Mouse (Mus musculus): Measurements from ENCODE around the gene Sbf1. TPM values are rescaled to one million over a fixed set of nuclear protein-coding genes. Genes with fewer than 3 reads are reported as not detected.

The Sbf1 gene
- total RNA-seq, 2 experiments from 2014 or later, result 11.2 to 39.6 TPM

DNA sequence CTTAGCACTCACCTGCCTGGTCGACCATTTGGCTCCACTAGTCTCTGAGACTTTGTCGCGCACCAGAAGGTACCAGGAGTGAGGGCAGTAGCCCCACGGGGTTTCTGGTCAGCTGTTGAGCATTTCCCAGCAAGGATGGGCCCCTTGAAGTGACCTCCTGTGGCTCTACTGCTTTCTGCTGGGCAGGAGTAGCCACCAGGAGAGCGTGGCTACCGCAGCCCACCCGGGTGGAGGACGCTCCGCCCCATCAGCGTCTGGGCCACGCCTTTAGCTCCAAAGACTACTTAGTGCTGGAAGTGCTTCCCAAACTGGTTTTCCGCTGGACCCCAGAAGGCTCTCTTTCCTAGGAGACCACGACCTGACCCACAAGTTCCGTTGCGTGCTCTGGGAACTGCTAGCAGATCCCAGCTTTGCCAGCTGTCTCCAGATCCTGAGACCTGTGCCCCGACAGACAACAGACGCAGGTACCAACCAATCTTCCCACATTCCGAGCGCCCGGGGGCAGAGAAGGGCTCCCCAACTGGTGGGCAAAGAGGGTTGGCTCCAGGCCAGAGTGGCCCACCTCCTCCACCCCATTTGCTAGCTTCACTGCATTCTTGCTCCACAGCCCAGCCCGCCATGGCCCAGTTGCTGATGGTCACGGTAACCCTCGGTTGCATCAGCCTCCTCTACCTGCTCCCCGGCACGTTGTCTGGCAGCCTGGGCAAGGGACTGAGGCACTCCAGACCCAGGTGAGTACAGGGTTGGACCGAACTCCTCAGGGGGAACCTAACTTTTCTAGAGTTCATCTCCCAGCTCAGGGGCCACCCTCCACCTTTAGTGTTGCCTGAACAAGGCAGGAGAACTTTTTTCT, 7.8 kb upstream of the Sbf1 start, which contains the start of gene Adm2:
Gene Adm2 (plus strand): TSS at position 51 of the 853 bp plus-strand sequence.
- ATAC-seq (replicated peaks; ENCODE audit: low FRiP score, poor library complexity, severe bottlenecking), result no peak

DNA sequence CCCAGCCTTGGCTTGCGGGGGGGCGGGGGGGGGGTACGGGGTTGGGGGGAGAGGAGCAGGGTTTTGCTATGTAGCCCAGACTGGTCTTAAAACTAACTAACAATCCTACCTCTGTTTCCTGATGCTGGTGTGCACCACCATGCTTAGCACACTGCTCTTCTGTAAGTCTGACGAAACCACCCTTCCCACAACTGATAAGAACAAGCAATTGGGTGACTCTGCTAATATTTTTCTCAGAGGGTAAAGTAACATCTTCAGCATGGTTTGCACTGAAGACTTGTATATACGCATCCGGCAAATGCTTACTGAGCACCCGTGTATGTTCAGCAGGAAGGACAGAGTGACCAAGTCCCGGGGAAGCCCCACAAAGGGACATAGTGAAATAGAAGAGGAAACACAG, 6.2 kb upstream of the Sbf1 start:
- no peak for ATAC-seq (replicated peaks; ENCODE audit: low FRiP score, poor library complexity, severe bottlenecking)

DNA sequence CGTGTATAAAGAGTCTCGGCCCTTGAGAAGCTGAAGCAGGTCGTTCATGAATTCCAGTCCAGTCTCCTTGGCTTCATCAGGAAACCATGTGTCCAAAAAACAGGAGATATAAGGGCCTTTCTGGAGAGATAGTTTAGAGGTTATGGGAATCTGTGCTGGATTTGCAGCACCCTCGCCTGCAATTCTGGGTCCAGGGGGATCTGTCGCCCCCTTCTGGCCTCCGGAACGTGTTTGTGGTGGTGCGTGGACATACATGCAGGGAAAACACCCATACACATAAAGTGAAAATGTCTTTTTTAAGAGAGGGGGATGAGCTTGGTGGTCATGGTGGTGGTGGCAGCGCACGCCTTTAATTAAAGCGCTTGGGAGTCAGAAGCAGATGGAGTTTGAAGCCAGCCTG, 1.0 kb upstream of the Sbf1 start:
- ATAC-seq (replicated peaks; ENCODE audit: low FRiP score, poor library complexity, severe bottlenecking), result no peak

DNA sequence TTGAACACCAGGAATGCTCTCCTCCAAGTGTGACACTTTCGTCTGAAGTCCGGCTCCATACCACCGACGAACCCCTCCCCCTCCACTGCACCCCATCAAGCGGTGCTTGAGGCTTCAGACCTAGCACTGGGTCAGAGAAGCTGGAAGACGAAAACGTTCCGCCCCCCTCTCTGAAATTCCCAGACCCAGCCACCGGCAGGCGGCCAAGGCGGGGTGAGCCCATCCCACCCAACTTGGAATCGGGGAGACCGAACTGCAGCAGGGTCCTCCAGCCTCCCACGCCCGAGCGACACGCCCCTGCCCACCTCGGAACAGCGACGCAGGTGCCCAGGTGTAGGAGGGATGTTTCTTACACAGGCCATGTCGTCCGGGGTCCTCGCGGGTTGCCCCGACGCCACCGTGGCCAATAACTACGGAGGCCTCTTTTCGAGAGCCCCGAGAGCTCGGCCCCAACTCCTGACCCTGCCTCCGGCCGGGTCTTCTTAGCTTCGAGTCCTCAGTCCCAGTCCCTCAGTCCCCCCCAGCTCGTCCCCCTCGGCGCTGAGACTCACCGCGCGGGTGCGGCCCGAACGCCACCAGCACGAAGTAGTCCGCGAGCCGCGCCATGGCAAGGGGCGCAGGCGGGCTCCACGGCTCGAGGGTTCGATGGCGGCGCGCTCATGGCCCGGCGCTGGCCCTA, 461 bp downstream of the Sbf1 start:
- ATAC-seq (replicated peaks; ENCODE audit: low FRiP score, poor library complexity, severe bottlenecking), result peak; percentile 17; the same call in 1 of the 2 replicates

DNA sequence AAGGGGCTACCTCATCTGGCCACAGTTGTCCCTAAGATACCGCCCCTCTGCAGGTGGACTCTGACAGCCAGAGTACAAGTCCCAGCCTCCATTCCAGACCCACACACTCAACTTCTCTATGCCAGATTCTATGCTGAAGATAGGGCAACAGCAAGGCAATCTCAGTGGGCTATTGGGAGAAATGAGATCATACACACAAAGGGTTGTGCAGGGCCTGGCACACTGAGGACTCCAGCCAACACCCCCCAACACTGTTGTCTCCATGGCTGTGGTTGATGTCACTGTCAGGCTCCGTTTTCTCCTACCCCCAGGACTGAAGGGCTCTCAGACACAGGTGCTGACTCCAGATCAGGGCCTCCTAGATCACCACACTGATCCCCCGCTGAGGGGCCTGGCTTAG, 1.0 kb downstream of the Sbf1 start:
- ATAC-seq (replicated peaks; ENCODE audit: low FRiP score, poor library complexity, severe bottlenecking), result 0 out of 2 replicates have a peak, but pooled peaks have one; percentile 7

DNA sequence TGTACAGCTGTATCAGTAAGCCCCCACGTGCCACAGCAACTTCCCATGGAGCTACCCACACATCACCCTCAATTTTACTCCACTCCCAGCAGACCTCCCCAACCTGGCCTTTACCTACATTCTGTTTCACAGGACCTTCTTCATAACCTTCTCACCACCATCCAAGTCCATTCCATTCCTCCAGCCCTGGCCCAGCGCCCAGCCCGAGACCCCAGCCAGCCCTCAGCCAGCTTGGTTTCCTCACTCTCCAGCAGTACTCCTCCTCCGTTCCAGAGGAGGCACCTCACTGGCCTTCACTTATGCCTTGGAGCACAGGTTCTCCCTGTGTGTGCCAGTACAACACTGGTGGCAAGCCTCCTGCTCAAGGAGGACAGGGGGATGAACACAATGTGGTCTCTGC, 1.8 kb downstream of the Sbf1 start:
- no peak for ATAC-seq (replicated peaks; ENCODE audit: low FRiP score, poor library complexity, severe bottlenecking)

DNA sequence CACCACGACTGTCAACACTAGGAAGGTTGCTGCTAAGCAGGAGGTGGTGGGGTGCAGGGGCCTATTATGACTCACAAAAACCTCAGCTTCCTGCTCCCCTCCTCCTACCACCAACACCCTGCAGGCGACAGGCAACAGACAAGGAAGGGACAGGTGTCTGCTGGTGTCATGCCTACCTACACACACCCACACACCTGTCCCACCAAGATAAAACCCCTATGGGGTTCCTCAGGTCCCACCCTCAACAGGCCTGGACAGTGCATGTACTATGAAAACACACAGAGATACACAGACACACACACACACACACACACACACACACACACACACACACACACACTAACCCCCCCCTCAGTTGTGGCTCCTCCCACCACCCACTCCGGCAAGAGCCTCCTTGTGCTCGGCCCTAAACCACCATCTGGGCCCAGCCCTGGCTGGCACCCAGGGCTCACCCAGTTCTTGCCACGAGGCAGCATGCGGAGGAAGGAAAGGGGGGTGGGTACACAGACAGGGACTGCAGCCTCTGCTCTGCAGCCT, 5.1 kb downstream of the Sbf1 start:
- ATAC-seq (replicated peaks; ENCODE audit: low FRiP score, poor library complexity, severe bottlenecking), result no peak

DNA sequence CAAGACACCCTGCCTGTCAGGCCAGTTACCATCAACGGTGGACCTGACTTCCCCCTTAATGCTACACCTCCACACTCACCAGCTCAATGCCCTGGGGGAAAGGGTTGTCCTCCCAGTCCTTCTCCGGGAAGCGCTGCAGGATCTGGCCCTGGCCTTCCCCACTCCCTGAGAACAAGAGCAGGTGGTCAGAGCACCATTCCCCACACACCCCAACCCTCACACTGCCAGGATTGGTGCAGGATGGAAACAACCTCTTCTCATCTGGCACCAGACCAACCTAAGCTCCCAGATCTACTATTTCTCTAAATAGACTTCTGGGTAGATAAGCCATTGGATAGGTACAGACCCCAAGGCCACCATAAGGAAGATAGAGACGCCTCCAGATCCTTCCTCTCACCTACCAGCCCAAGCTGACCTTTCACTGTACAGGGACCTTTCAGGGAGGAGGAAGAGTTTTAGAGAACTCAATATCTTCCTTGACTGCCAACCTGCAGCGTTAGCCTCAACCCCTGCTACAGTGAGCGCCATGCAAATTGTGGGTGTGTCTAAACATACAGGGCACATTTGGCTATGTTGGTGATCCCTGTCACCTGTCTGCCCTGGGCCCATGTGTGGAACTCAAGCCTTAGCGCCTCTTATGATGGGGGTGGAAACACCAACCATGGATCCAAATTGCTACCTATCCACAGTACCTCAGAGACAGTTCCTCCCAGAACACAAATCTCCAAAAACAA, 6.5 kb downstream of the Sbf1 start:
- ATAC-seq (replicated peaks; ENCODE audit: low FRiP score, poor library complexity, severe bottlenecking), result no peak

DNA sequence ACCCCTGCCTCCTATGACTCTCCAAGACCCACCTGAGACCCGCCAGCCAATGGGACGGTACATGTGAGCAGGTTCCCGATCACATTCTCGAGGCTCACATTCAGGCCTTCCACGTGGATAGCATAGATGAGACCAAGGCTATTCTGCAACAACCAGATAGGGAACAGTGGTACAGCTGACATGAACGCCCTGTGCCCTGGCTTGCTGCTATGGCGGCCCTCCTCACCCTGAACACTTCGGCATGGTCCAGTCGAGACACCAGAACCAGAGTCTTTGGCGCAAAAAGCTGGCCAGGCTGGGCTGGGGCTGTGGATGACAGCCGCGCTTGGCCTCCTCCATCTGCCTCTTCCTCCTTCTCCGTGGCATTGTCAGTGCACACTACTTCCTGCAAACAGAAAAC, 7.7 kb downstream of the Sbf1 start:
- no peak for ATAC-seq (replicated peaks; ENCODE audit: low FRiP score, poor library complexity, severe bottlenecking)

DNA sequence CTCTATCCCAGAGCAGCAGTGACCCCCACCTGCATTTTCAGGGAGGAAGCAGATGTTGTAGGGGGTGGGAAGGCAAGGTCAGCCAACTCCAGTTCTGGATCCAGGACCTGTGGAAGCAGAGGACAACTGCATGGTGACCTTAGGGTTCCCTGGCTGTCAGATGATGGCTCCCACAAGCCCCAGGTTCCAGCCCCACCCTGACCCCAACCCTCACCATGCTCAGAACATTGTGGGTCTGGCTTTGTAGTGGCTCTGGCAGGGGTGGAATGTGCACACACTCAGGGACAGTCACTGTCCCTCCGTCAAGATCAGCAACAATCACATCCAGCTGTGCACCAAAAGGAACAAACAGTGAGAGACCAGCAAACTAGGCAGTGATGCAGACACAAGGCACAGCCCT, 9.1 kb downstream of the Sbf1 start:
- no peak for ATAC-seq (replicated peaks; ENCODE audit: low FRiP score, poor library complexity, severe bottlenecking)

DNA sequence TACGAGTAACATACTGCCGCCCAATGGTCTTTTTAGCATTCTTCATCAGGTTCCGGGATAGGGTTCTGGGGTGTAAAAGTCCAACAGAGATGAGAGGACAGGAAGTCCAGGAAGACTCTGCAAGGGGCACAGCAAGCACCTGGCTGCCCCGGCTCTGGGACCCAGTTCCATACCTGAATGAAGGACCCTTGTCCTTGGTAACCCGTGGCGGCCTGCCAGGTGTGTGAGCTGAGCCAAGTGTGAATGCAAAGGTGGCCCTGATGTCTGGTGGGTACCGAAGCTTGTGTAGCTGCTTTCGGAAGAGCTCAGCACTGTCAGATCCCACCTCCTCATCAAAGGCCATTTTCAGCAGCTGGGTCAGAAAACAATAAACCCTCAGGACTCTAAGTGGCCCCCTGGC, 14.5 kb downstream of the Sbf1 start:
- no peak for ATAC-seq (replicated peaks; ENCODE audit: low FRiP score, poor library complexity, severe bottlenecking)

DNA sequence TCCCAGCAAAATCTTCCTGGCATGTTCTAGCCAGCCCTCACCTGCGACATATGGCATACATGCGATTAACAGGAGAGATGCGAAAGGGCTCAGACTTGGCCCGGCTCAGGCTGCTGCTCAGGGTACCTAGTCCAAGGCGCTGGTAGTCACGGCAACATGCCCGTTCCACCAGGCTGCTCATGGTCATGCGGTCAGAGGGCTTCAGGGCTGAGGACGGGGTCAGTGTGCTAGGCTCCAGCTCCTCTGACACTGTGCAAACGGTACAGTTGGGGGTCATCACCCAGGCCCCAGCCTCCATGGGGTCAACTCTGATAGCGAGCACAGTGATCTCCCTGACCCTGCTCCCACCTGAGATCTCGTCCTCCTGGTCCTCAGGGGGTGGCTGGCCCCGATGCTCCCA, 14.9 kb downstream of the Sbf1 start:
- ATAC-seq (replicated peaks; ENCODE audit: low FRiP score, poor library complexity, severe bottlenecking), result no peak

DNA sequence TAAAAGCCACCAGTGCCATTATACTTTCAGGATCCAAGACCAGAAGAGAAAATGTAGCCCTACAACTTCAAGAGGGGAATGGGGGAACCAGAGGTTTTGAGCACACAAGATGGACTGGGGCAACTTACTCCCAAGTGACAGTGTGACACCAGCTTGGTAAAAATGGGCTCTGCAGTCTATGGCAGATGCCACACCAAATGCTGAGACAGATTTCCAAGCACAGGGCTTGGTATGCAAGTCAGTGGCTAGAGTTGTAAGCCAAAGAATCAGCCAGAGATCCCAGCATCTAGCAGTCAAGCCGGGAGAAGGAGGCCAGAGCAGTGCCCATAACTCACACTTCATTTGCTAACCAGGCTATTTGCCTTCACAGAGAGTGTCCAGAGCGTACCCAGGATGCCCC, 17.4 kb downstream of the Sbf1 start:
- no peak for ATAC-seq (replicated peaks; ENCODE audit: low FRiP score, poor library complexity, severe bottlenecking)

DNA sequence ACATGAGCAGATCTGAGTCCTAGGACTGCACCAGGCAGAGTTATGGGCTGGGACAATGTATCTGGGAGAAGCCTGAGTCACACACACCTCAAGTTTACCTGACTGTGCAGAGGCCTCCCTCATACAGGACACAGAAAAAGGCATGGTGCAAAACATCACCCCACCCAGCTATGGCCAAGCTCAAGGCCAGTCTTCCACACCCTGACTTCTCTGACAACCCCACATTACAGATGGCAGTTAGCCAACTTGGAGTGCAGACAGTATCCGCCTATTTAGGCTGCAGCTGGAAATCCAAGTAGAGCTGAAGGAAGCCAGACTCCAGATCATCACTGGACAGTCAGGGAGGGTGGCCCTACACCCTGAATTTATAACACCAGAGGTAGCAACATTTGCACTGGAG, 18.6 kb downstream of the Sbf1 start:
- ATAC-seq (replicated peaks; ENCODE audit: low FRiP score, poor library complexity, severe bottlenecking), result no peak

DNA sequence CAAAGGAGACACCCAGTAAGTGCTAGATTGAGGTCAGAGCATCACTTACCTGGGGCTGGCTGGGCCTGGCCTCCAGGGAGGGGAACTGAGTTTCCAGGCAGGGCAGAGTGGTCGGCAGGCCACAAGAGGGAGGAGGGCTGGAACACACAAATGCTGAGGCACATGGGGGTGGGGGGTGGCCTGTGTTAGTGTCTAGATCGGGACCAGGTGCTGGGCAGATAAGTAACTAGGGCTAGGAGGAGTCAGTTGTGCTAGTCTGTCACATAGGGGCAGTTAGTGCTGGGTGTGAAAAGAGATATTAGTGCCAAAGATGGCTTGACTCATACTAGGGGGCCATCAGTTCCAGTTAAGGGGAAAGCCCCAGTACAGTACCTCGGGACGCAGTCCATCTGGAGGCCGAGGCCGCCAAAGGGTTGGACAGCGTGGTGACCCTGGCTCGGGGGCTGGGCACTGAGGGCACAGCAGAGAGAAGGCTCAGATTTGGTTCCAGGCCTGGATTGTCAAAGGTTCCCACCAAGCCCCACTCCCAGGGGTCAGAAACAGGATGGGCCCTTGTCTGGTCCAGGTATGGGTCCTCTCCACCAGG, 19.4 kb downstream of the Sbf1 start:
- ATAC-seq (replicated peaks; ENCODE audit: low FRiP score, poor library complexity, severe bottlenecking), result no peak

DNA sequence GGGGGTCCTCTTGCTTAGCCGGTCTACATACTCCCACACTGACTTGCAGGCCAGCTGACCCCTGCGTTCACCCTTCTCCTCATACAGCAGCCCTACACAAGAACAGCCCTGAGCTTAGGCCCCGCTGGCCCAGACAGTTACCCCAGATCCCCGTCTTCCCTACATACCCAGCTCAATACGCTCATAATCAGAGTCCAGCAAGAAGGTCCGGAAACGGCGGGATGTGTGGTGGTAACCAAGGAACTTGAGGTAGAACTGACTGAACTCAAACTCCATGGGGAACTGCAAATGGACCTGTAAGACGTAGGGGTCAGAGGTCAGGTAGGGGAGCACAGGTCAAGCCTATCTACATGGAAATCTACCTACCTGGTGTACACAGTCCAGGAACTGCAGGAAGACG, 21.3 kb downstream of the Sbf1 start:
- no peak for ATAC-seq (replicated peaks; ENCODE audit: low FRiP score, poor library complexity, severe bottlenecking)

DNA sequence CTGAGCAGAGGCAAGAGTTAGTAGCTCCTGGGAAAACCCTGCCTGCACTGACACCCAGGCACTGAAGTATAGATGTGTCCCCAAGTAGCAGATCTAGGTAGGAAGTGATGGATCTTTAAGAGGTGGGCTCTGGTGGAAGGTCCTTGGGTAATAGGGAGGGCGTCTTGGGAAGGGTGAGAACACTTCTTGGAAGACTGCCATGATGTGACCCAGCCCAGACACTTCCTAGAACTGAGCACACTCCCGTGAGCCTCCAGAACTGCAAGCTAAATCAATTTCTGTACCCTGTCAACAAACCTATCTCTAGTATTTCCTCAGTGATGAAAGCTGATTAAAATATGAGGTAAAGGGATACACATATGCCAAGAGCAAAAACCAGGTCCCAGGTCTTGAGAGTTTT, 22.3 kb downstream of the Sbf1 start:
- no peak for ATAC-seq (replicated peaks; ENCODE audit: low FRiP score, poor library complexity, severe bottlenecking)

DNA sequence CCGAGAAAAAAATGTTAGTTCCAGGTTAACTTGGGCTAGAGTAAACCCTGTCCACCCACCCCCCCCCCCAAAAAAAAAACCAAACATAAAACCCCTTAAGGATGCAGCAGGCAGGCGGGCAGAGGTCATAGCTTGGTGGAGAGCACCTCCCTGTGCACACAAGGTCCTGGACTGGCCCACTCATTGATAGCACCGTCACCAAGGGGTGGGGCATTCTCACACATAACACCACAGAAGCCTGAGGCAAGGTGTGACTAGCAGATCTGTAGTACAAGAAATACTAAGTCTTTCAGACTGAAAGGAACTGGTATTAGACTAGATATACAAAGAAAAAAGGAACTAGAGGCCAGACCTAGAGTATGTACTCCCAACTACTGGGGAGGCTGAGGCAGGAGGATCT, 23.6 kb downstream of the Sbf1 start:
- ATAC-seq (replicated peaks; ENCODE audit: low FRiP score, poor library complexity, severe bottlenecking), result no peak

DNA sequence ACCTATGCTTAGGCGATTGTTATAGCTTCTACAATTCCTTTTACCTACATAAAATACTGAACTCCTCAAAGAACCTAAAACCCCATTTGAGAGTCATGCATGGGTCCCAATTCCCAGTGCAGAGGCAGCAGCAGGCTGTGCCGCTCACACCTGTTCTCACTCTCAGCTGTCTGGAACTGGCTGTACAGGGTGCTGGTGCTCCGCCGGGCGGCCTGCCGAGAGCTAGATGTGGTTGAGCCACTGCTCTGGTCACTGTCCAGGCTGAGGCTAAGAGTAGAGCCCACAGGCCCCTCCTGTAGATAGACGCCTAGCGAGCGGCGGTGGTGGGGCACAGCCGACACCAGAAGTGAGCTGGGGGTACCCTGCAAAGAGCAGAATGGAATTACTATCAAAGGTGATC, 25.7 kb downstream of the Sbf1 start:
- no peak for ATAC-seq (replicated peaks; ENCODE audit: low FRiP score, poor library complexity, severe bottlenecking)

DNA sequence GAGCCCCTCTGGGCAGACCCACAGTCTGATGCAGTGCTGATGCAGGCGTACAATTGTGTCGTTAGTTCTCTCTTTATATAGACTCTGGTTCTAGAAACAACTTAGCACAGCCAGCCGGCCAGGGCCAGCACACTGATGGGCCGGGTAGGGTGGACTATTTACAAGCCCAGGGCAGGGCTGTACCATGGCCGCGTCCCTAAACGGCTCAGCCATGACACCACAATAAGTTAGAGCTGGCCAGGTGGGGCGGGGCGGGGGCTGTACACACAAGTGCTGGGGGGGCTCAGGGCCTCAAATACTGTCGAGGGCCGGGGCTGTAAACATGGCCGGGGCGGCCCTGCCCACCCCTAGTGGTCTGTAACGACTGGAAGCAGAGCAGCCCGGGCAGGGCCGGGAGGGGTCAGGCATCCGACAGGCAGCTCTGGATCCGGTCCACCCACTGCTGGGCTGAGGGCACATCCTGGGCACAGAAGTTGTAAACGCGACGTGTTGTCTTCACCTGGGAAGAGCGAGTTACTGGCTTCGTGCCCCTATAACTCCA, 26.8 kb downstream of the Sbf1 start:
- no peak for ATAC-seq (replicated peaks; ENCODE audit: low FRiP score, poor library complexity, severe bottlenecking)

Measured in erythroblast, adult 5-6 weeks (primary cell).